Mouse (Mus musculus): ENCODE measurements at regions not wholly inside any gene's neighbourhood (a gene's known extent, or its start where the extent isn't known, plus 50 kb on each side); places are given as distances from the start of the nearest gene placed in this dataset.

- no peak for DNase-seq (ENCODE audit: low read depth in 1 of 2, low spot score in 2 of 2)
- Histone ChIP-seq H3K4me1 (ENCODE audit: control insufficient read depth, insufficient read depth, insufficient read length) (no peaks in the 10 kb centered on the region), H3K4me3 (ENCODE audit: extremely low read depth, insufficient read depth, insufficient read length) (no peak overlapping the region), H3K27me3 (ENCODE audit: control insufficient read depth, insufficient read depth, low read length) (no peaks in the 10 kb centered on the region), H3K36me3 (ENCODE audit: control insufficient read depth, insufficient read depth, low read length) (no peaks in the 10 kb centered on the region), H3K27ac (ENCODE audit: insufficient read depth, low read length) (no peak overlapping the region)
- 93% methylated on average over 1 of the region's 1 CpGs for WGBS
- TF ChIP-seq CTCF (IDR thresholded peaks at IDR 0.05; ENCODE audit: extremely low read depth, insufficient read depth, insufficient read length, insufficient replicate concordance) (no peak), POLR2A (IDR thresholded peaks at IDR 0.05; ENCODE audit: low read depth, low read length) (no peak)
These were observed 160.6 kb upstream of the Car8 start for GRCm38 (mm10) chr4:8399430-8399829.

DNA sequence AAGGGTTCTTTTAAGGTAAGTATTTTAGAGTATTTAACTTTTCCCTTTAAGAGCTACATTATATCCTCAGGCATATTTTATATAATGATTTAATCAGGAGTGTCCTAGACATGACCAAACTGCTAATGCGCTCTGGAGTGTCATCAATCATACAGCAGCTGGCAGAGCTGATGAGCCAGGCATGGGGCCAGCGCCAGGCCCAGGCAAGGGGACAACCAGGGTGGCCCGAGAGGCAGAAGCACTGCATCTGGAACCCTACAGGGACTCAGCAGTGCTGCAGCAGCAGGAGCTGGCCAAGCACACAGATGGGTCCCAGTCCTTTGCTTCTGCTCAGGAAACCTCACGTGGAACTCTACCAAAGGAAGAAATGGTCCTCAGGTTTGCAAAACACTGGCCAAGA, 160.1 kb upstream of the Car8 start:
- H3K4me1 ChIP-seq (ENCODE audit: control insufficient read depth, insufficient read depth, insufficient read length) = no peaks in the 10 kb centered on the region
- H3K27ac ChIP-seq (ENCODE audit: insufficient read depth, low read length) = no peak overlapping the region
- 91% methylated on average over 4 of the region's 4 CpGs for WGBS
- DNase-seq (ENCODE audit: low read depth in 1 of 2, low spot score in 2 of 2) = no peak
- no peaks in the 10 kb centered on the region for H3K36me3 ChIP-seq (ENCODE audit: control insufficient read depth, insufficient read depth, low read length)
- TF ChIP-seq POLR2A (IDR thresholded peaks at IDR 0.05; ENCODE audit: low read depth, low read length) = no peak
- no peak for TF ChIP-seq CTCF (IDR thresholded peaks at IDR 0.05; ENCODE audit: extremely low read depth, insufficient read depth, insufficient read length, insufficient replicate concordance)
- H3K27me3 ChIP-seq (ENCODE audit: control insufficient read depth, insufficient read depth, low read length) = no peaks in the 10 kb centered on the region
- no peak overlapping the region for H3K4me3 ChIP-seq (ENCODE audit: extremely low read depth, insufficient read depth, insufficient read length)

DNA sequence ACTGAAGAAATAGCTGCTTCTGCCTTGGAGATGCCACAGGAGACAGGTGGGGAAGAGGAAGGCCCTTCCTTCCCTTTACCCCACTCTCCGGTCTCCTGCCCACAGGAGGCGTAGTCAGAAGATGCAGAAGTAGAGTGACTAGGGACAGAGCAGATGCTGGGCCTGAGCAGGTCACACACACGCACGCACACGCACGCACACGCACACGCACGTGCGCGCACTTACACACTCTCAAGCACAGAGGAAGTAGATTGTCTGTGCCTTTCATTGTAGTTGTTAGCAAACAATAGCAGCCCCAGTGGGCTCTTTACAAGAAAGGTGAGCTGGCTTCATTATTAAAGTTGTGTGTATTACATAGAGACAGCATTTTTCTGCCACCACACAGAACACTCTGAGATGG, 144.3 kb upstream of the Car8 start:
- H3K27ac ChIP-seq (ENCODE audit: insufficient read depth, low read length) = no peak overlapping the region
- no peaks in the 10 kb centered on the region for H3K36me3 ChIP-seq (ENCODE audit: control insufficient read depth, insufficient read depth, low read length)
- TF ChIP-seq POLR2A (IDR thresholded peaks at IDR 0.05; ENCODE audit: low read depth, low read length) (no peak), CTCF (IDR thresholded peaks at IDR 0.05; ENCODE audit: extremely low read depth, insufficient read depth, insufficient read length, insufficient replicate concordance) (no peak)
- H3K4me3 ChIP-seq (ENCODE audit: extremely low read depth, insufficient read depth, insufficient read length) = no peak overlapping the region
- 76% methylated on average over 11 of the region's 11 CpGs for WGBS
- no peaks in the 10 kb centered on the region for H3K4me1 ChIP-seq (ENCODE audit: control insufficient read depth, insufficient read depth, insufficient read length)
- H3K27me3 ChIP-seq (ENCODE audit: control insufficient read depth, insufficient read depth, low read length) = no peaks in the 10 kb centered on the region; the same call in 1 of the 2 replicates
- no peak for DNase-seq (ENCODE audit: low read depth in 1 of 2, low spot score in 2 of 2)

DNA sequence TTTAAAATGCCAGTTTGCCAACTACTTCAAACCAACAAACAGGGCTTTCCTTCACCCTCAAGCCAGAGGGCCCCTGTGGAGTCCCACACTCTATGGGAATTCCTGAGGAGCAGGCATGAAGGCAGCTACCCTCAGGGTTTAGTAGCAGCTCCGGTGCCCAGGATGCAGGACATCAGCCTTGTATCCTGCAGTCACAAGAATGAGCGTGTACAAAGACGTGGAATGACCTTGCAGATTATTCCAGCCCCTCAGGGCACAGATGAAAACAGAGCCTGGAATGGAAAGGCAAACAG, 143.2 kb upstream of the Car8 start:
- 86% methylated on average over 3 of the region's 3 CpGs for WGBS
- H3K4me1 ChIP-seq (ENCODE audit: control insufficient read depth, insufficient read depth, insufficient read length) = no peaks in the 10 kb centered on the region
- H3K36me3 ChIP-seq (ENCODE audit: control insufficient read depth, insufficient read depth, low read length) = no peaks in the 10 kb centered on the region
- H3K4me3 ChIP-seq (ENCODE audit: extremely low read depth, insufficient read depth, insufficient read length) = no peak overlapping the region
- no peaks in the 10 kb centered on the region; the same call in 1 of the 2 replicates for H3K27me3 ChIP-seq (ENCODE audit: control insufficient read depth, insufficient read depth, low read length)
- no peak for TF ChIP-seq POLR2A (IDR thresholded peaks at IDR 0.05; ENCODE audit: low read depth, low read length)
- H3K27ac ChIP-seq (ENCODE audit: insufficient read depth, low read length) = no peak overlapping the region
- no peak for DNase-seq (ENCODE audit: low read depth in 1 of 2, low spot score in 2 of 2)

DNA sequence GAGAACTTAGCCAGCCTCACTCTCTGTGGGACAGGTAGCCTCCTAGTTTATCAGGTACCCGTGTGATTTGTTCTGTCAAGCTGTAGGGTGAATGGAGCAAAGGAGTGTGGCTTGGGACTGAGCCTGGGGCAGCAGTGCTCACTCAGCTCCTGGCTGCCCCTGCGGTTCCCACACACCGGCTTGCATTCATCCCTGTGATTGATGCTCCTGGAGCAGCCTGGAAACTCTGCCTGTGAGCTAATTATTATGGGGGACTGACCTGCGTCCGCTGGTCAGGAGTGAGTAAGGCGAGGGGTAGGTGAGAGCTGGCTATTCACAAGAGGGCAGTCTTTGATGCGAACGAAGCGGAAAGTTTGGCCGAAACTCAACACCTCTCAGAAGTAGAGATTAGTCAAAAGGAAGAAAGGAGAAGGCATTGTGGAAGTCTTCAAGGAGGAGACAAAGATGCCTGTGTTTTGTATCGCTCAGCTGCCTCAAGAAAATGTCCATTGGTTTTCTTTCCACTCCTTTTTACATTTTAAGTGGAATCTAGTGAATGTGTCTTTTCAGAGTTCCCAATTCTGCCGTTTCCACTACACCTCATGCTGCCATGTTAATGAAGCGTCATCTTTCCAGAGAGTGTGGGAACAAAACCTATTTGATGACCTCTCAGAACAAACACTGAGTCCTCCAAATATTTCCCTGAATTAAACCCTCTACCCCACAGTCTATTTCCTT, 142.7 kb upstream of the Car8 start:
- Histone ChIP-seq H3K27ac (ENCODE audit: insufficient read depth, low read length) (no peak overlapping the region), H3K36me3 (ENCODE audit: control insufficient read depth, insufficient read depth, low read length) (no peaks in the 10 kb centered on the region), H3K4me3 (ENCODE audit: extremely low read depth, insufficient read depth, insufficient read length) (no peak overlapping the region), H3K27me3 (ENCODE audit: control insufficient read depth, insufficient read depth, low read length) (no peaks in the 10 kb centered on the region; the same call in 1 of the 2 replicates), H3K4me1 (ENCODE audit: control insufficient read depth, insufficient read depth, insufficient read length) (no peaks in the 10 kb centered on the region)
- TF ChIP-seq CTCF (IDR thresholded peaks at IDR 0.05; ENCODE audit: extremely low read depth, insufficient read depth, insufficient read length, insufficient replicate concordance) = no peak
- no peak for TF ChIP-seq POLR2A (IDR thresholded peaks at IDR 0.05; ENCODE audit: low read depth, low read length)
- no peak for DNase-seq (ENCODE audit: low read depth in 1 of 2, low spot score in 2 of 2)
- WGBS = 85% methylated on average over 13 of the region's 13 CpGs

GRCm38 (mm10) chr4:8380711-8381338, 142.0 kb upstream of the Car8 start:
- Histone ChIP-seq H3K4me3 (ENCODE audit: extremely low read depth, insufficient read depth, insufficient read length) (no peak overlapping the region), H3K4me1 (ENCODE audit: control insufficient read depth, insufficient read depth, insufficient read length) (no peaks in the 10 kb centered on the region), H3K27me3 (ENCODE audit: control insufficient read depth, insufficient read depth, low read length) (no peaks in the 10 kb centered on the region; the same call in 1 of the 2 replicates), H3K27ac (ENCODE audit: insufficient read depth, low read length) (no peak overlapping the region), H3K36me3 (ENCODE audit: control insufficient read depth, insufficient read depth, low read length) (no peaks in the 10 kb centered on the region)
- WGBS = 44% methylated on average over 5 of the region's 5 CpGs
- DNase-seq (ENCODE audit: low read depth in 1 of 2, low spot score in 2 of 2) = peak; percentile 14 to 17
- peak; percentile 9; the same call in 1 of the 2 replicates for TF ChIP-seq CTCF (IDR thresholded peaks at IDR 0.05; ENCODE audit: extremely low read depth, insufficient read depth, insufficient read length, insufficient replicate concordance)
- no peak for TF ChIP-seq POLR2A (IDR thresholded peaks at IDR 0.05; ENCODE audit: low read depth, low read length)
